Mouse (Mus musculus): ENCODE data around the gene Tecpr2. TPM values are rescaled to one million over a fixed set of nuclear protein-coding genes. Genes with fewer than 3 reads are reported as not detected.

The Tecpr2 gene
- polyA plus RNA-seq, 1 experiment from 2014 or later, result 4.1 TPM

DNA sequence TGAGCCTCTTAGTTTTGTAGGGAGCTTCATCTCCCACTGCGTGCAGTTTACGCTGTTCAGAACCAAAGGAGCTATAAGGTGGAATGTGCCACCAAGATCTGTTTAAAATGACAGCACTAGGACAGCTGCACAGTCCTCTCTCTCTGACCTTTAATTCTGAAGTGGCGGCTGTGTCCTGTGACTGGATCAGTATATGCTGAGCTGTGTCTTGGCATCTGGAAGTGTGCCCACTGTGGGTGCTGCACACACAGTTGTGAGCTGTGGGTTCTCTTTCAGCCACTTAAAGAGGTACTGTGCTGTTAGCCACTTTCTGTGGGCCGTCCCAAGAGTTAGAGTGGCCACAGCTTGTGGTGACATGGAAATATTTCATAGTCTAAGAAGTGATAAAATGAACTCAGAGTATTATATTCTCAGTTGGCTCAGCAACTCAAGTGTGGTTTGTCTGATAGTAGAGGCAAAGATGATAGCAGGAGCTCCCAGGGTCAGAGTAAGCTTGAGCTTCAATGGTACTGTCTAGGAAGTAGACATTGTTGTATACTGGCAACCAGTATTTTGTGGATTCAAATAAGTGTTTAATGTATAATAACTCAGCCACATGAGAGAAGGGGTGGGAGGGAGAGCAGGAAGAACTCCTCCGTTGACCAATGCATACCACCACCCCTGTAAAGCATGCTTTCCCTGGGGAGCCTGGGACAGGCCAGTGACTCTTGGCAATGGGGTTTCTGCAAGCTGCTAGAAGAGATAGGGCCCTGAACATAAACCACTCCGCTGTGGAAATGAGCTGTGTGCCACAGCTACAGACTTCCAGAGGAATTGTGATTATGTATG is 59.2 kb downstream of the Tecpr2 start:
- no peak overlapping the region for H3K4me3 ChIP-seq (ENCODE audit: low read depth, low read length)
- no peak overlapping the region for H3K27ac ChIP-seq (ENCODE audit: low read depth)
- no peak overlapping the region for H3K4me2 ChIP-seq (ENCODE audit: low read length)
- H3K27me3 ChIP-seq (replicated peaks; ENCODE audit: control insufficient read depth, insufficient read depth, low read length), result no peaks in the 10 kb centered on the region
- DNase-seq (ENCODE audit: low spot score), result no peak
- no peak for ATAC-seq (replicated peaks; ENCODE audit: low FRiP score, low TSS enrichment, low read depth)
- no peak overlapping the region for H3K9ac ChIP-seq (ENCODE audit: low read length)
- WGBS, result 92% methylated on average over 6 of the region's 6 CpGs
- H3K9me3 ChIP-seq (ENCODE audit: control insufficient read depth, low read length), result no peaks in the 10 kb centered on the region
- no peaks in the 10 kb centered on the region for H3K4me1 ChIP-seq (replicated peaks; ENCODE audit: control insufficient read depth, insufficient read depth, low read length)
- H3K36me3 ChIP-seq (ENCODE audit: control insufficient read depth, insufficient read depth, low read length), result peaks cover 27% of the 10 kb centered on the region

- H3K36me3 ChIP-seq (ENCODE audit: control insufficient read depth, insufficient read depth, low read length), result peaks cover 26% of the 10 kb centered on the region
- no peaks in the 10 kb centered on the region for H3K9me3 ChIP-seq (ENCODE audit: control insufficient read depth, low read length)
- H3K4me1 ChIP-seq (replicated peaks; ENCODE audit: control insufficient read depth, insufficient read depth, low read length), result no peaks in the 10 kb centered on the region
- no peak overlapping the region for H3K4me2 ChIP-seq (ENCODE audit: low read length)
- ATAC-seq (replicated peaks; ENCODE audit: low FRiP score, low TSS enrichment, low read depth) (no peak), DNase-seq (ENCODE audit: low spot score) (no peak)
- H3K9ac ChIP-seq (ENCODE audit: low read length), result no peak overlapping the region
- no peaks in the 10 kb centered on the region for H3K27me3 ChIP-seq (replicated peaks; ENCODE audit: control insufficient read depth, insufficient read depth, low read length)
- WGBS, result 94% methylated on average over 3 of the region's 3 CpGs
- H3K27ac ChIP-seq (ENCODE audit: low read depth), result no peak overlapping the region
- no peak overlapping the region for H3K4me3 ChIP-seq (ENCODE audit: low read depth, low read length)
Observed at GRCm38 (mm10) chr12:110948910-110949201, 59.8 kb downstream of the Tecpr2 start.

GRCm38 (mm10) chr12:110949410-110949809 is 60.3 kb downstream of the Tecpr2 start:
- no peak overlapping the region for H3K4me2 ChIP-seq (ENCODE audit: low read length)
- H3K9ac ChIP-seq (ENCODE audit: low read length), result no peak overlapping the region
- 84% methylated on average over 1 of the region's 1 CpGs for WGBS
- H3K36me3 ChIP-seq (ENCODE audit: control insufficient read depth, insufficient read depth, low read length), result peaks cover 25% of the 10 kb centered on the region
- H3K4me1 ChIP-seq (replicated peaks; ENCODE audit: control insufficient read depth, insufficient read depth, low read length), result no peaks in the 10 kb centered on the region
- H3K4me3 ChIP-seq (ENCODE audit: low read depth, low read length), result no peak overlapping the region
- H3K9me3 ChIP-seq (ENCODE audit: control insufficient read depth, low read length), result no peaks in the 10 kb centered on the region
- no peak for DNase-seq (ENCODE audit: low spot score)
- no peaks in the 10 kb centered on the region for H3K27me3 ChIP-seq (replicated peaks; ENCODE audit: control insufficient read depth, insufficient read depth, low read length)
- H3K27ac ChIP-seq (ENCODE audit: low read depth), result no peak overlapping the region
- no peak for ATAC-seq (replicated peaks; ENCODE audit: low FRiP score, low TSS enrichment, low read depth)

GRCm38 (mm10) chr12:110950151-110950550 is 61.1 kb downstream of the Tecpr2 start:
- H3K27me3 ChIP-seq (replicated peaks; ENCODE audit: control insufficient read depth, insufficient read depth, low read length), result no peaks in the 10 kb centered on the region
- no peak overlapping the region for H3K4me2 ChIP-seq (ENCODE audit: low read length)
- DNase-seq (ENCODE audit: low spot score), result no peak
- no peak overlapping the region for H3K9ac ChIP-seq (ENCODE audit: low read length)
- no peaks in the 10 kb centered on the region for H3K4me1 ChIP-seq (replicated peaks; ENCODE audit: control insufficient read depth, insufficient read depth, low read length)
- no peak overlapping the region for H3K4me3 ChIP-seq (ENCODE audit: low read depth, low read length)
- WGBS, result 85% methylated on average over 4 of the region's 4 CpGs
- H3K36me3 ChIP-seq (ENCODE audit: control insufficient read depth, insufficient read depth, low read length), result peaks cover 25% of the 10 kb centered on the region
- H3K27ac ChIP-seq (ENCODE audit: low read depth), result no peak overlapping the region
- ATAC-seq (replicated peaks; ENCODE audit: low FRiP score, low TSS enrichment, low read depth), result no peak
- H3K9me3 ChIP-seq (ENCODE audit: control insufficient read depth, low read length), result no peaks in the 10 kb centered on the region

- 86% methylated on average over 7 of the region's 7 CpGs for WGBS
- H3K9ac ChIP-seq (ENCODE audit: low read length), result no peak overlapping the region
- DNase-seq (ENCODE audit: low spot score) (no peak), ATAC-seq (replicated peaks; ENCODE audit: low FRiP score, low TSS enrichment, low read depth) (no peak)
- H3K4me2 ChIP-seq (ENCODE audit: low read length), result no peak overlapping the region
- no peaks in the 10 kb centered on the region for H3K4me1 ChIP-seq (replicated peaks; ENCODE audit: control insufficient read depth, insufficient read depth, low read length)
- no peaks in the 10 kb centered on the region for H3K9me3 ChIP-seq (ENCODE audit: control insufficient read depth, low read length)
- no peak overlapping the region for H3K4me3 ChIP-seq (ENCODE audit: low read depth, low read length)
- no peak overlapping the region for H3K27ac ChIP-seq (ENCODE audit: low read depth)
- peaks cover 25% of the 10 kb centered on the region for H3K36me3 ChIP-seq (ENCODE audit: control insufficient read depth, insufficient read depth, low read length)
- H3K27me3 ChIP-seq (replicated peaks; ENCODE audit: control insufficient read depth, insufficient read depth, low read length), result no peaks in the 10 kb centered on the region
Observed at GRCm38 (mm10) chr12:110951236-110951635, 62.2 kb downstream of the Tecpr2 start.

DNA sequence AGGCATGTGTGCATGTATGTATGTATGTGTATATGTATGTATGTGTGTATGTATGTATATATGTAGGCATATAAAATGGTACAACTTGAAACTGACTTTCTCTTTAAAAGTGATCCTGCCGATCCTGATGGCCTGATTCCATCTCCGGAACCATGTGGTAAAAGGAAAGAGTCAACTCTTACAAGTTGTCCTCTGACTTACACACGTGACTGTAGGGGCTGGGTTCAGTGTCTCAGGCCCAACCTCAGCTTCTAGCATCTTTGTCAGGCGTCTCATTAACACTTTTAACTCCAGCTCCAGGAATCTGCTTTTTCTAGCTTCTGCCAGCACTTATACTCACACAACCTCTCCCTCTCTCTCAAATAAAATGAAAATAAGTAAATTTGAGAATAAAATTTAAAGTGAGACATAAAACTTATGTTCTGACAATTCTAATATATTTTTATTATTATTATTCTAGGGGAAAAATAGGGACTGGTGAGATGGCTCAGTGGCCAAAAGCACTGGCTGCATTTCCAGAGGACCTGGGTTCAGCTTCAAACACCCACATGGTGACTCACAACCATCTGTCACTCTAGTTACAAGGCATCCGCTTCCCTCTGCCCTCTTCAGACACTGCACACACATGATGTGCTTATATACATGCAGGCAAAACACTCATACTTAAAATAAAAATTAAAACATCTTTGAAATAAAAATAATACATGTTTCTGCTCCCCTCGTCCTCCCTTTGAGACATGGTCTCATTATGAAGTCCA is 63.7 kb downstream of the Tecpr2 start:
- DNase-seq (ENCODE audit: low spot score) (no peak), ATAC-seq (replicated peaks; ENCODE audit: low FRiP score, low TSS enrichment, low read depth) (no peak)
- Histone ChIP-seq H3K4me3 (ENCODE audit: low read depth, low read length) (no peak overlapping the region), H3K27ac (ENCODE audit: low read depth) (no peak overlapping the region), H3K9me3 (ENCODE audit: control insufficient read depth, low read length) (no peaks in the 10 kb centered on the region), H3K27me3 (replicated peaks; ENCODE audit: control insufficient read depth, insufficient read depth, low read length) (no peaks in the 10 kb centered on the region), H3K9ac (ENCODE audit: low read length) (no peak overlapping the region), H3K4me1 (replicated peaks; ENCODE audit: control insufficient read depth, insufficient read depth, low read length) (no peaks in the 10 kb centered on the region), H3K4me2 (ENCODE audit: low read length) (no peak overlapping the region), H3K36me3 (ENCODE audit: control insufficient read depth, insufficient read depth, low read length) (peaks cover 16% of the 10 kb centered on the region)
- 82% methylated on average over 6 of the region's 6 CpGs for WGBS

GRCm38 (mm10) chr12:110953443-110953842 is 64.4 kb downstream of the Tecpr2 start:
- no peaks in the 10 kb centered on the region for H3K4me1 ChIP-seq (replicated peaks; ENCODE audit: control insufficient read depth, insufficient read depth, low read length)
- H3K36me3 ChIP-seq (ENCODE audit: control insufficient read depth, insufficient read depth, low read length), result peaks cover 12% of the 10 kb centered on the region
- DNase-seq (ENCODE audit: low spot score), result no peak
- ATAC-seq (replicated peaks; ENCODE audit: low FRiP score, low TSS enrichment, low read depth), result no peak
- H3K9ac ChIP-seq (ENCODE audit: low read length), result no peak overlapping the region
- H3K4me3 ChIP-seq (ENCODE audit: low read depth, low read length), result no peak overlapping the region
- 91% methylated on average over 3 of the region's 3 CpGs for whole genome bisulfite sequencing
- H3K4me2 ChIP-seq (ENCODE audit: low read length), result no peak overlapping the region
- H3K9me3 ChIP-seq (ENCODE audit: control insufficient read depth, low read length), result no peaks in the 10 kb centered on the region
- no peaks in the 10 kb centered on the region for H3K27me3 ChIP-seq (replicated peaks; ENCODE audit: control insufficient read depth, insufficient read depth, low read length)
- no peak overlapping the region for H3K27ac ChIP-seq (ENCODE audit: low read depth)

- Histone ChIP-seq H3K9me3 (ENCODE audit: control insufficient read depth, low read length) (no peaks in the 10 kb centered on the region), H3K27ac (ENCODE audit: low read depth) (no peak overlapping the region), H3K4me1 (replicated peaks; ENCODE audit: control insufficient read depth, insufficient read depth, low read length) (no peaks in the 10 kb centered on the region), H3K36me3 (ENCODE audit: control insufficient read depth, insufficient read depth, low read length) (peaks cover 8% of the 10 kb centered on the region), H3K4me3 (ENCODE audit: low read depth, low read length) (no peak overlapping the region), H3K9ac (ENCODE audit: low read length) (no peak overlapping the region), H3K27me3 (replicated peaks; ENCODE audit: control insufficient read depth, insufficient read depth, low read length) (no peaks in the 10 kb centered on the region), H3K4me2 (ENCODE audit: low read length) (no peak overlapping the region)
- WGBS, result 86% methylated on average over 2 of the region's 2 CpGs
- DNase-seq (ENCODE audit: low spot score) (no peak), ATAC-seq (replicated peaks; ENCODE audit: low FRiP score, low TSS enrichment, low read depth) (no peak)
Observed at GRCm38 (mm10) chr12:110953900-110954299, 64.8 kb downstream of the Tecpr2 start.

Measured in intestine, embryonic 14.5 days (tissue).